Mouse (Mus musculus) C2C12 (cell line): Measurements from ENCODE around the gene Nbl1.

ENCODE experiments used
- CTCF ChIP-seq: IDR thresholded peaks from one replicate; pipeline ENCODE4 v1.5.1; 2011; ENCODE audit not compliant: control insufficient read depth, insufficient read depth, insufficient read length
- MAX ChIP-seq: IDR thresholded peaks from one replicate; pipeline ENCODE4 v1.6.1; 2011; ENCODE audit warnings: mild to moderate bottlenecking, control low read depth
- USF1 ChIP-seq: IDR thresholded peaks from one replicate; pipeline ENCODE4 v1.6.1; 2011; ENCODE audit warnings: low read depth, mild to moderate bottlenecking, control low read depth, moderate library complexity

- TF ChIP-seq USF1 (no peak), CTCF (no peak), MAX (no peak)
Measured at GRCm38 (mm10) chr4:139111421-139111820, 18.6 kb upstream of the Nbl1 start.
